14 mouse cellular contexts compared by ENCODE assay signal in genomic region chr19:56682297-56682696, GRCm38 (mm10).
"Had no signal": no experiment of that assay in that cellular context is flagged by ENCODE, and none has a peak within 500 bp of the region (broad histone marks: within the 10 kb centered on the region; RNA-seq: fewer than 3 reads in every experiment).

No protein-coding gene starts in this region.

- DNase-seq: kidney, adult 2 months; kidney, postnatal 25 days; lung, adult 2 months; lung, postnatal 36 days; right cerebral cortex, postnatal 4 days; spleen, adult 18-20 months had no signal

- H3K27ac ChIP-seq: kidney, embryonic 15.5 days; left cerebral cortex, adult 2 months; limb, embryonic 10.5 days; liver, embryonic 15.5 days; midbrain, embryonic 13.5 days; neural tube, embryonic 12.5 days; stomach, embryonic 15.5 days had no signal

- H3K4me1 ChIP-seq: neural tube, embryonic 12.5 days had no signal

- H3K4me3 ChIP-seq: kidney, embryonic 15.5 days; left cerebral cortex, adult 2 months; limb, embryonic 10.5 days; liver, embryonic 15.5 days; midbrain, embryonic 13.5 days; myocyte; neural tube, embryonic 12.5 days; stomach, embryonic 15.5 days had no signal

- H3K36me3 ChIP-seq: kidney, embryonic 15.5 days; limb, embryonic 10.5 days; liver, embryonic 15.5 days; midbrain, embryonic 13.5 days; neural tube, embryonic 12.5 days; stomach, embryonic 15.5 days had no signal

- H3K27me3 ChIP-seq: liver, embryonic 15.5 days; neural tube, embryonic 12.5 days; stomach, embryonic 15.5 days had no signal
